Comparison of ENCODE assay signal across 27 mouse cellular contexts in genomic region chr7:70669065-70669464, GRCm38 (mm10).
A peak's percentile ranks its signal among the peaks of the same experiment; 100 is the strongest.
DNase-seq lines count a peak whose midpoint lies in the region; ATAC-seq lines count a peak whose summit lies in the region.
"Had no signal": no experiment of that assay in that cellular context is flagged by ENCODE, and none has a peak within 500 bp of the region (broad histone marks: within the 10 kb centered on the region; RNA-seq: fewer than 3 reads in every experiment).

No protein-coding gene starts in this region.

- H3K4me3 ChIP-seq in kidney, embryonic 14.5 days (ENCODE audit: low read length), result no peak overlapping the region
- H3K4me3 ChIP-seq in embryonic facial prominence, embryonic 10.5 days, result no peak overlapping the region
- no peak overlapping the region for H3K4me3 ChIP-seq in limb, embryonic 11.5 days (ENCODE audit: low read depth, low read length)
- H3K4me3 ChIP-seq: forebrain, embryonic 15.5 days; gastrocnemius, adult 2 months; heart, adult 2 months; heart, embryonic 12.5 days; hindbrain, embryonic 15.5 days; limb, embryonic 12.5 days; liver, embryonic 15.5 days; lung, embryonic 15.5 days; megakaryocyte, embryonic 14.5 days; midbrain, embryonic 13.5 days had no signal

- no peak for DNase-seq in kidney, postnatal 4 days
- DNase-seq in embryo, embryonic 10 days (ENCODE audit: low spot score), result peak; percentile 26
- DNase-seq in embryonic facial prominence, embryonic 10.5 days (ENCODE audit: low spot score), result no peak
- DNase-seq in limb, embryonic 11.5 days (ENCODE audit: low spot score), result peak; percentile 53
- DNase-seq in left cerebral cortex, postnatal 4 days, result no peak
- no peak for DNase-seq in thymus, adult 18-20 months
- DNase-seq: adrenal gland, postnatal 25 days; cerebellum, adult 2 months; cerebellum, postnatal 14 days; gastrocnemius, adult 2 months; heart, adult 2 months; heart, postnatal 4 days; kidney, adult 2 months; kidney, postnatal 36 days; layer of hippocampus, postnatal 36 days; lung, postnatal 36 days; thymus, postnatal 4 days had no signal

- H3K4me1 ChIP-seq in kidney, embryonic 14.5 days (ENCODE audit: control insufficient read depth, insufficient read depth, low read length), result no peaks in the 10 kb centered on the region
- H3K4me1 ChIP-seq in embryonic facial prominence, embryonic 10.5 days, result peaks cover 5% of the 10 kb centered on the region
- H3K4me1 ChIP-seq in limb, embryonic 11.5 days (ENCODE audit: control insufficient read depth, insufficient read depth, low read length), result peaks cover 8% of the 10 kb centered on the region
- H3K4me1 ChIP-seq: forebrain, embryonic 15.5 days; heart, embryonic 12.5 days; hindbrain, embryonic 15.5 days; liver, embryonic 15.5 days; lung, embryonic 15.5 days; megakaryocyte, embryonic 14.5 days; midbrain, embryonic 13.5 days had no signal

- no peaks in the 10 kb centered on the region for H3K9me3 ChIP-seq in kidney, embryonic 14.5 days (ENCODE audit: control insufficient read depth, low read length)
- no peaks in the 10 kb centered on the region for H3K9me3 ChIP-seq in embryonic facial prominence, embryonic 10.5 days
- no peaks in the 10 kb centered on the region for H3K9me3 ChIP-seq in limb, embryonic 11.5 days (ENCODE audit: control insufficient read depth, low read length)
- H3K9me3 ChIP-seq: forebrain, embryonic 15.5 days; heart, embryonic 12.5 days; hindbrain, embryonic 15.5 days; limb, embryonic 12.5 days; liver, embryonic 15.5 days; lung, embryonic 15.5 days; megakaryocyte, embryonic 14.5 days; midbrain, embryonic 13.5 days had no signal

- no peak overlapping the region for H3K9ac ChIP-seq in kidney, embryonic 14.5 days (ENCODE audit: low read depth, low read length)
- no peak overlapping the region for H3K9ac ChIP-seq in limb, embryonic 11.5 days (ENCODE audit: low read length)
- H3K9ac ChIP-seq: forebrain, embryonic 15.5 days; heart, embryonic 12.5 days; hindbrain, embryonic 15.5 days; limb, embryonic 12.5 days; liver, embryonic 15.5 days; lung, embryonic 15.5 days; midbrain, embryonic 13.5 days had no signal

- peak; percentile 90 for ATAC-seq in kidney, embryonic 14.5 days (ENCODE audit: low FRiP score, low TSS enrichment)
- ATAC-seq in limb, embryonic 11.5 days (ENCODE audit: insufficient number of reproducible peaks, low FRiP score, low TSS enrichment, low read depth), result peak; percentile 51; the same call in 1 of the 2 replicates
- no peak for ATAC-seq in erythroblast, adult 5-6 weeks (replicated peaks; ENCODE audit: low FRiP score, poor library complexity, severe bottlenecking)
- ATAC-seq: forebrain, embryonic 15.5 days; midbrain, embryonic 13.5 days had no signal

- no peaks in the 10 kb centered on the region for H3K36me3 ChIP-seq in kidney, embryonic 14.5 days (ENCODE audit: control insufficient read depth, insufficient read depth, low read length)
- H3K36me3 ChIP-seq in embryonic facial prominence, embryonic 10.5 days (replicated peaks), result no peaks in the 10 kb centered on the region
- H3K36me3 ChIP-seq in limb, embryonic 11.5 days (ENCODE audit: control insufficient read depth, insufficient read depth, low read length), result no peaks in the 10 kb centered on the region
- H3K36me3 ChIP-seq: forebrain, embryonic 15.5 days; heart, embryonic 12.5 days; hindbrain, embryonic 15.5 days; limb, embryonic 12.5 days; liver, embryonic 15.5 days; lung, embryonic 15.5 days; midbrain, embryonic 13.5 days had no signal

- 11% methylated on average over 2 of the region's 2 CpGs for WGBS in kidney, embryonic 14.5 days
- 80% methylated on average over 2 of the region's 2 CpGs for WGBS in embryonic facial prominence, embryonic 10.5 days
- 8% methylated on average over 2 of the region's 2 CpGs for WGBS in limb, embryonic 11.5 days

- no peaks in the 10 kb centered on the region for H3K27me3 ChIP-seq in kidney, embryonic 14.5 days (ENCODE audit: control insufficient read depth, insufficient read depth, low read length)
- H3K27me3 ChIP-seq in embryonic facial prominence, embryonic 10.5 days (replicated peaks; ENCODE audit: low read depth, poor library complexity, severe bottlenecking), result 0 out of 2 replicates have a peak, but pooled peaks cover 3% of the 10 kb centered on the region
- no peaks in the 10 kb centered on the region for H3K27me3 ChIP-seq in limb, embryonic 11.5 days (ENCODE audit: control insufficient read depth, insufficient read depth, low read length)
- H3K27me3 ChIP-seq: forebrain, embryonic 15.5 days; heart, embryonic 12.5 days; hindbrain, embryonic 15.5 days; liver, embryonic 15.5 days; lung, embryonic 15.5 days; megakaryocyte, embryonic 14.5 days; midbrain, embryonic 13.5 days had no signal

- intact Hi-C loops in left cerebral cortex, postnatal 4 days (cut with DNase I), result no loop called here

- no peak overlapping the region for H3K27ac ChIP-seq in kidney, embryonic 14.5 days (ENCODE audit: low read depth, low read length)
- 0 out of 2 replicates have a peak overlapping the region, but pooled peaks have one; percentile 14 for H3K27ac ChIP-seq in embryonic facial prominence, embryonic 10.5 days (replicated peaks)
- no peak overlapping the region for H3K27ac ChIP-seq in limb, embryonic 11.5 days (replicated peaks; ENCODE audit: low read depth, low read length)
- H3K27ac ChIP-seq: forebrain, embryonic 15.5 days; gastrocnemius, adult 2 months; heart, adult 2 months; hindbrain, embryonic 15.5 days; liver, embryonic 15.5 days; lung, embryonic 15.5 days; midbrain, embryonic 13.5 days had no signal

- no peak overlapping the region for H3K4me2 ChIP-seq in kidney, embryonic 14.5 days (replicated peaks; ENCODE audit: low read depth, low read length)
- H3K4me2 ChIP-seq in limb, embryonic 11.5 days (ENCODE audit: low read depth, severe bottlenecking), result no peak overlapping the region
- H3K4me2 ChIP-seq: forebrain, embryonic 15.5 days; heart, embryonic 12.5 days; hindbrain, embryonic 15.5 days; limb, embryonic 12.5 days; liver, embryonic 15.5 days; lung, embryonic 15.5 days; midbrain, embryonic 13.5 days had no signal

Comparison
In these comparisons a context has a peak if more than half of its experiments do, and no peak if none do; other contexts are left out.
1. DNase-seq: peak in embryo, embryonic 10 days (single experiment) and limb, embryonic 11.5 days (single experiment); none in kidney, postnatal 4 days (0 of 2), embryonic facial prominence, embryonic 10.5 days (single experiment), left cerebral cortex, postnatal 4 days (single experiment) and thymus, adult 18-20 months (0 of 2).